Mouse (Mus musculus) urinary bladder, postnatal 14 days (tissue): ENCODE measurements around the gene C130026I21Rik.
"Not testable (repeated sequence)": the region's sequence is repeated elsewhere in the genome, so short reads cannot be mapped to it uniquely, and the experiment has no call there.

Experiments used
- DNase-seq: peaks from one replicate; pipeline ENCODE4 v3.0.0; 2021; ENCODE audit warnings: low spot score

Gene C130026I21Rik

GRCm38 (mm10) chr1:85033616-85034015 lies 236.8 kb downstream of the C130026I21Rik start:
- not testable (repeated sequence) for DNase-seq

DNA sequence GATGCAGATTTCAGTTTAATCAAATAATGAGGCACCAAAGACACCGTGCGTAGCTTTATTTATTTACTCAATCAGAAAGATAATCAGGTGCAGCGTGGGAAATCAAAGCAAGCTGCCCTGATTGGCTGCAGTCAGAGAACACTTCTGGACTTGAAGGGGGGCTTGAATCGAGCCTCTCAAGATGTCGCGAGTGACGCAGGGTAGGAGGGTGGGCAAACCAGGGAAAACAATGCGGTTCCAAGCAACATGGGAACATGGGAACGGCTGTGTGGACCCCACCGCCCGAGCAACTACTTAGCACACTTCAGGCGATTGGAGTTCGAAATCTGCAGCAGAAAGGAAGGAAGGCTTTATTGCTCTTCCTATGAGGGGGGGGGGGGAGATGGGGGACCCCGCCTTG lies 240.2 kb downstream of the C130026I21Rik start:
- not testable (repeated sequence) for DNase-seq

DNA sequence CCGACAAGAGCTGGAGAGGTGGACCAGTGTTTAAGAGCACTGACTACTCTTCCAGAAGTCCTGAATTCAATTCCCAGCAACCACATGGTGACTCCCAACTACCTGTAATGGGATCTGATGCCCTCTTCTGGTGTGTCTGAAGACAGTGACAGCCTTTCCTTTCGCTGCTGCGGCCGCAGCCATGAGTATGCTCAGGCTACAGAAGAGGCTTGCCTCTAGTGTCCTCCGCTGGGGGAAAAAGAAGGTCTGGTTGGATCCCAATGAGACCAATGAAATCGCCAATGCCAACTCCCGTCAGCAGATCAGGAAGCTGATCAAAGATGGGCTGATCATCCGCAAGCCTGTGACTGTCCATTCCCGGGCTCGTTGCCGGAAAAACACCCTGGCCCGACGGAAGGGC lies 258.4 kb downstream of the C130026I21Rik start:
- DNase-seq = not testable (repeated sequence)

GRCm38 (mm10) chr1:85010947-85011346 lies 259.4 kb downstream of the C130026I21Rik start:
- DNase-seq = not testable (repeated sequence)

DNA sequence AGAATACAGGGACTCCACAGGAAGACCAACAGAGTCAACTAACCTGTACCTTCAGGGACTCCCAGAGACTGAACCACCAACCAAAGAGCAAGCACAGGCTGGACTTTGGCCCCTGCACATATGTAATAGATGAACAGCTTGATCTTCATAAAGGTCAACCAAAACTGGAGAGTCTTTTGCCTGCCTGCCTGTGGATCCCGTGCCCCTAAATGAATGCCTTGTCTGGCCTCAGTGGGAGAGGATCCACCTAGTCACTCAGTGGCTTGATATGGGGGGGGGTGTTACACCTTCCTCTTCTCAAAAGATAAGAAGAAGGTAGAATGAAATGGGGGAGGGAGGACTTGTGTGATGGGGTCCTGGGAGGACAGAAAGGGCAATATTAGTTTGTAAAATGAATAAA lies 262.6 kb downstream of the C130026I21Rik start:
- not testable (repeated sequence) for DNase-seq

- not testable (repeated sequence) for DNase-seq
These were observed 271.1 kb downstream of the C130026I21Rik start for GRCm38 (mm10) chr1:84999241-84999640.

DNA sequence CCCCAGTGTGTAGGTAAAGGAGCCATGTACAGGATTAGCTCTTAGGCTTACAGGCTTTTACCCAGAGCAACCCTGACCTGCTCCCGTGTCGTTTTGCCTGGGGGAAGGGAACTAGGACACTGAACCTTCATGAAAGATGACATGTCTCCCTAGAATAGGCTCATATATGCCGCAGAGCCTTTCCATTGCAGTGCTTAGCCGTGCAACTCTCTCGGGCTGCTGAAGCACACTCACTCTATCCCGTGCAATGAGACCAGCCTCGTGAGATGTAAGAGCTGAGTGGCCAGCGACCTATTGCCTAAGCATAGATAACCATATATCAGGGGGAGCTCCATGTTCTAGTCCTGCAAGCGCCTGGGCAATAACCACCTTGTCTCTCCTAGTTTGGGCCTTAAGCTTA lies 274.1 kb downstream of the C130026I21Rik start:
- not testable (repeated sequence) for DNase-seq

GRCm38 (mm10) chr1:84994461-84994860 lies 275.9 kb downstream of the C130026I21Rik start:
- DNase-seq = peak; percentile 14

DNA sequence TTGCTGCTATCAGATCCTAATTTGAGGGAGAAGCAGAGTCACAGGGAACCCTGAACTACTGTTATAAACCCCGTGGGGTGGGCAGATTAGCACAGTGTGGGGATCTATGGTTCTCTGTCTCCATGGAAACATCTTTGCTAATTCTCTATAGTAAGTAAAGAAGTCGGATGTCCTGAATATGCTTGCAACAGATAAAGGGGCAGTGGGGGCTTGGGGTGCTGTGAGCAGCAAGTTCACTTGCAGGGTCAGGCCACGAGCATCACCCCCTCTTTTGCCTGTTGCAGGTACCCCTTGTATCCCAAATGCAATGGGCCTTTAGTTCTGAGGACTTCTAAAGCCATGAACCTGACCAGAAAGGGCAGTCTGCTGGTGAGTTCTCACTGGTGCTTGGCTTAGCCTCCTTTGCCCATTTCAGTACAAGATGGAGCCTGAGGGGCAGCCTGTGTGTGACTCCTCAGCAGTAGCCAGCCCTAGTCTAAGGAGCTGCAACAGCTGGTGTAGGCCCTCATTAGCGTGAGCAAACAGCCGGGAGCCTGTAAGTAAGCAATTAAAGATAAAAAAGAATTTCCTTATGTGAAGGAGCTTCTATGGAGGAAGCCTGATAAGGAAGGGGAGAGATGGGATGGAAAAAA lies 276.6 kb downstream of the C130026I21Rik start:
- not testable (repeated sequence) for DNase-seq

DNA sequence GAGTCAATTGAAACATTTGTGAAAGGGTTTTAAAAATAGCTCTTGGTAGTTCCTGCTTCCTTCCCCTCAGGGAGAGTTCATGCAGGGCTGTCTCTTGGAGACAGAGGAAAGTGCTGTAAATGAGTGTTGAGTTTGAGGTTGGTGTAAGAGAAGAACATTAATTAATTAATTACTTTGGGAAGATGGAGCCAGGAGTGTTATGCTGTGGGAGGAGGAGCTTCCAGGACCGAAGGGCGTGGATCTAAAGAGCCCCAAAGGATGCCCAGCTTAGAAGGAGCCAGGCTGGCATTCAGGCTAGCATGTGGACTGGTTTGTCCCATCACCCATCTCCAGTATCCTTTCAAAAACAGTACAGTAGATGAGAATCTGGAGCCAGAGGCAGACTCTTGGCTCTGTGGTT lies 277.1 kb downstream of the C130026I21Rik start:
- not testable (repeated sequence) for DNase-seq

GRCm38 (mm10) chr1:84992827-84993226 lies 277.5 kb downstream of the C130026I21Rik start:
- not testable (repeated sequence) for DNase-seq

GRCm38 (mm10) chr1:84989044-84989443 lies 281.3 kb downstream of the C130026I21Rik start:
- DNase-seq = not testable (repeated sequence)

GRCm38 (mm10) chr1:84987729-84988128 lies 282.6 kb downstream of the C130026I21Rik start:
- DNase-seq = not testable (repeated sequence)

DNA sequence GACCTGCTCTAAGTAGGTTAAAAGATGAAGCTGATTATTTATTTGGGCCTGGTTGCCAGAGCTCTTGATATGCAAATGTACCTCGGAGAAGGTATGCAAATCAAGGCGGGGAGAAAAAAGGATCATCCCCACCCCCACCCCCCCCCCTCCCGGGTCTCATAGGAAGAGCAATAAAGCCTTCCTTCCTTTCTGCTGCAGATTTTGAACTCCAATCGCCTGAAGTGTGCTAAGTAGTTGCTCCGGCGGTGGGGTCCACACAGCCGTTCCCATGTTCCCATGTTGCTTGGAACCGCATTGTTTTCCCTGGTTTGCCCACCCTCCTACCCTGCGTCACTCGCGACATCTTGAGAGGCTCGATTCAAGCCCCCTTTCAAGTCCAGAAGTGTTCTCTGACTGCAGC lies 308.6 kb downstream of the C130026I21Rik start:
- DNase-seq = not testable (repeated sequence)

GRCm38 (mm10) chr1:84957713-84958112 lies 312.7 kb downstream of the C130026I21Rik start:
- not testable (repeated sequence) for DNase-seq

DNA sequence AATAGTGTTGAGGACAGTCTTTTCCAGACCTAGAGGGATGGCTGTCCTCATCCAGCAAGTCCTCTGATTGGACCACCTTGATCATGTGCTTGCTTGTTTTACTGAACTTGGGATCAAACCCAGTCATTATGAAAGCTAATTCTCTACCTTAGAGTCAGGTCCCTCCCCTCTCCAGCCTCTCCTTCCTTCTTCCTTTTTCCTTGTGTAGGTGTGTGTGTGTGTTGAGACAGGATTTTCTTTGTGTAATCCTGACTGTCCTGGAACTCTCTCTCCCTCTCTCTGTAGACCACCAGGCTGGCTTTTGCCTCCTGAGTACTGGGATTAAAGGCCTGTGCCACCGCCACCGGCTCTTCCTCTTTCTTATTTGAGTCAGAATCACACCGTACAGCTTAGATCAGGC lies 313.6 kb downstream of the C130026I21Rik start:
- DNase-seq = not testable (repeated sequence)

- peak; percentile 58 for DNase-seq
These were observed 317.7 kb downstream of the C130026I21Rik start for GRCm38 (mm10) chr1:84952456-84953181.

GRCm38 (mm10) chr1:84951566-84951965 lies 318.8 kb downstream of the C130026I21Rik start:
- DNase-seq = no peak

GRCm38 (mm10) chr1:84947390-84947789 lies 323.0 kb downstream of the C130026I21Rik start:
- DNase-seq = no peak

DNA sequence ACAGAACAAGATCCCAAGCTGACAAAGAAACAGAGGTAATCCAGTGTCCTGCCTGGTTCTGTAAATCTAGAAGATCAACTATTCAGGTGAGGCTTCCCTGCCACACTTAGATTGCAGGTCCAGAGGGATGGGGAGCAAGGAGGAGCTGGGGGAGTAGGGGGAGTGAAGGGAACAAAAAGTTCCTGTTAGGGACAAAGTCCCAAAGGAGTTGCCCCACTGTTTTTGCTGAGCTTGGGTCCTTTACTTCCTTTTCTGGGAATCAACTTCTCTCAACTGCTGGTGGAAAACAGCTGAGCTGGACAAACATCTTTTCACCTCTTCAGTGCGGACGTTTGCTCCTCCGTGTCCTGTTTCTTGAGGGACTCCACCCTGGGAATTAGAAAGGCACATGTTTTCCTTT lies 324.4 kb downstream of the C130026I21Rik start:
- DNase-seq = no peak

GRCm38 (mm10) chr1:84943549-84943948 lies 326.8 kb downstream of the C130026I21Rik start:
- no peak for DNase-seq
